In genomic region chr2:173413906-173414656, GRCm38 (mm10) we compare ENCODE assay signal across 10 mouse cellular contexts.
DNase-seq lines count a peak whose midpoint lies in the region; ATAC-seq and TF ChIP-seq lines count a peak whose summit lies in the region.
"Had no signal": no experiment of that assay in that cellular context is flagged by ENCODE, and none has a peak within 500 bp of the region (broad histone marks: within the 10 kb centered on the region; RNA-seq: fewer than 3 reads in every experiment).

No protein-coding gene starts in this region.

- no peak overlapping the region for H3K4me2 ChIP-seq in lung, embryonic 14.5 days
- no peak overlapping the region for H3K4me2 ChIP-seq in kidney, embryonic 15.5 days
- no peak overlapping the region for H3K4me2 ChIP-seq in liver, postnatal 0 days (ENCODE audit: low read depth, low read length)
- H3K4me2 ChIP-seq: liver, embryonic 13.5 days; stomach, embryonic 15.5 days had no signal

- peak; percentile 68 for DNase-seq in lung, embryonic 14.5 days
- DNase-seq in lung, postnatal 25 days (ENCODE audit: low spot score), result no peak
- DNase-seq in cerebellum, postnatal 4 days (ENCODE audit: low spot score in 2 of 2), result peak; percentile 51 to 78
- DNase-seq in heart, adult 2 months, result peak; percentile 52 to 66
- DNase-seq in lung, postnatal 14 days, result peak; percentile 62
- no peak for DNase-seq in liver, postnatal 0 days
- DNase-seq in natural killer cell, adult 2 months (ENCODE audit: low spot score in 2 of 2), result no peak
- DNase-seq: liver, embryonic 13.5 days had no signal

- no peak for TF ChIP-seq POLR2A in heart, adult 2 months (IDR thresholded peaks at IDR 0.05; ENCODE audit: insufficient read depth, low read depth, low read length)

- 0 out of 2 replicates have a peak, but pooled peaks cover 6% of the 10 kb centered on the region for H3K4me1 ChIP-seq in lung, embryonic 14.5 days (ENCODE audit: insufficient read depth)
- H3K4me1 ChIP-seq in heart, adult 2 months (ENCODE audit: control insufficient read depth, insufficient read depth, low read length), result no peaks in the 10 kb centered on the region
- peaks cover 23% of the 10 kb centered on the region for H3K4me1 ChIP-seq in kidney, embryonic 15.5 days
- H3K4me1 ChIP-seq in liver, postnatal 0 days (ENCODE audit: insufficient read depth), result no peaks in the 10 kb centered on the region; the same call in 1 of the 2 replicates

- TF ChIP-seq CTCF in lung, embryonic 14.5 days (IDR thresholded peaks at IDR 0.05; ENCODE audit: low read depth), result 0 out of 2 replicates have a peak, but pooled peaks have one; percentile 2
- no peak for TF ChIP-seq CTCF in heart, adult 2 months (IDR thresholded peaks at IDR 0.05)
- TF ChIP-seq CTCF in liver, postnatal 0 days (IDR thresholded peaks at IDR 0.05; ENCODE audit: low read depth), result no peak

- H3K27ac ChIP-seq in lung, embryonic 14.5 days (ENCODE audit: low read depth), result peak overlapping the region; percentile 65
- H3K27ac ChIP-seq in heart, adult 2 months, result no peak overlapping the region
- peak overlapping the region; percentile 20; the same call in 1 of the 2 replicates for H3K27ac ChIP-seq in kidney, embryonic 15.5 days
- H3K27ac ChIP-seq in liver, postnatal 0 days (ENCODE audit: low read depth), result no peak overlapping the region
- H3K27ac ChIP-seq: liver, embryonic 13.5 days; stomach, embryonic 15.5 days had no signal

- no peaks in the 10 kb centered on the region for H3K79me2 ChIP-seq in heart, adult 2 months (replicated peaks; ENCODE audit: control insufficient read depth, insufficient read depth, low read length)

- H3K9me3 ChIP-seq in lung, embryonic 14.5 days (ENCODE audit: low read depth, low read length), result no peaks in the 10 kb centered on the region
- no peaks in the 10 kb centered on the region for H3K9me3 ChIP-seq in kidney, embryonic 15.5 days (replicated peaks)
- H3K9me3 ChIP-seq in liver, postnatal 0 days (ENCODE audit: low read length), result no peaks in the 10 kb centered on the region
- H3K9me3 ChIP-seq: liver, embryonic 13.5 days; stomach, embryonic 15.5 days had no signal

- no peaks in the 10 kb centered on the region for H3K36me3 ChIP-seq in lung, embryonic 14.5 days (ENCODE audit: insufficient read depth)
- H3K36me3 ChIP-seq in heart, adult 2 months (ENCODE audit: control insufficient read depth, insufficient read depth, low read length), result no peaks in the 10 kb centered on the region
- no peaks in the 10 kb centered on the region for H3K36me3 ChIP-seq in kidney, embryonic 15.5 days
- no peaks in the 10 kb centered on the region for H3K36me3 ChIP-seq in liver, postnatal 0 days (replicated peaks; ENCODE audit: insufficient read depth, low read length)
- H3K36me3 ChIP-seq: liver, embryonic 13.5 days; stomach, embryonic 15.5 days had no signal

- H3K9ac ChIP-seq in lung, embryonic 14.5 days, result no peak overlapping the region
- H3K9ac ChIP-seq in heart, adult 2 months (ENCODE audit: low read depth, low read length), result no peak overlapping the region
- no peak overlapping the region for H3K9ac ChIP-seq in kidney, embryonic 15.5 days
- no peak overlapping the region for H3K9ac ChIP-seq in liver, postnatal 0 days (replicated peaks)
- H3K9ac ChIP-seq: liver, embryonic 13.5 days; stomach, embryonic 15.5 days had no signal

- H3K27me3 ChIP-seq in lung, embryonic 14.5 days (ENCODE audit: insufficient read depth, low read length), result no peaks in the 10 kb centered on the region
- no peaks in the 10 kb centered on the region for H3K27me3 ChIP-seq in heart, adult 2 months (ENCODE audit: control insufficient read depth, insufficient read depth, low read length)
- H3K27me3 ChIP-seq in kidney, embryonic 15.5 days, result peaks cover 11% of the 10 kb centered on the region
- H3K27me3 ChIP-seq in liver, postnatal 0 days (ENCODE audit: insufficient read depth, low read length), result no peaks in the 10 kb centered on the region
- H3K27me3 ChIP-seq: liver, embryonic 13.5 days; stomach, embryonic 15.5 days had no signal

- TF ChIP-seq EP300 in heart, adult 2 months (IDR thresholded peaks at IDR 0.05; ENCODE audit: insufficient read depth, low read depth, low read length), result no peak
- no peak for TF ChIP-seq EP300 in liver, postnatal 0 days (IDR thresholded peaks at IDR 0.05; ENCODE audit: low read depth)

- intact Hi-C loops in heart, adult 2 months (cut with DNase I), result loop anchor here (5.0 kb wide), 1 partner anchor 182 kb away; no protein-coding TSS in a partner anchor

- peak; percentile 75 for ATAC-seq in lung, embryonic 14.5 days (ENCODE audit: insufficient read depth)
- 0 out of 2 replicates have a peak, but pooled peaks have one; percentile 27 for ATAC-seq in kidney, embryonic 15.5 days (replicated peaks; ENCODE audit: low FRiP score)
- ATAC-seq in liver, postnatal 0 days, result no peak

- 62% methylated on average over 18 of the region's 18 CpGs for WGBS in lung, embryonic 14.5 days
- WGBS in heart, adult 2 months, result 48% methylated on average over 18 of the region's 18 CpGs
- 39% methylated on average over 18 of the region's 18 CpGs for WGBS in kidney, embryonic 15.5 days
- WGBS in liver, postnatal 0 days (ENCODE audit: insufficient replicate concordance), result 70% methylated on average over 18 of the region's 18 CpGs

- H3K4me3 ChIP-seq in lung, embryonic 14.5 days (ENCODE audit: low read depth, low read length), result no peak overlapping the region
- no peak overlapping the region for H3K4me3 ChIP-seq in heart, adult 2 months
- no peak overlapping the region for H3K4me3 ChIP-seq in kidney, embryonic 15.5 days (replicated peaks)
- no peak overlapping the region for H3K4me3 ChIP-seq in liver, postnatal 0 days (ENCODE audit: low read depth, low read length)
- H3K4me3 ChIP-seq: liver, embryonic 13.5 days; stomach, embryonic 15.5 days had no signal

Comparison
In these comparisons a context has a peak if more than half of its experiments do, and no peak if none do; other contexts are left out.
1. DNase-seq: peak in lung, embryonic 14.5 days (single experiment), cerebellum, postnatal 4 days (2 of 2), heart, adult 2 months (2 of 2) and lung, postnatal 14 days (single experiment); none in lung, postnatal 25 days (single experiment), liver, postnatal 0 days (single experiment) and natural killer cell, adult 2 months (0 of 2).
2. H3K27ac ChIP-seq: peak in lung, embryonic 14.5 days (single experiment) and kidney, embryonic 15.5 days (single experiment); none in heart, adult 2 months (single experiment) and liver, postnatal 0 days (single experiment).